In the genomic region with DNA sequence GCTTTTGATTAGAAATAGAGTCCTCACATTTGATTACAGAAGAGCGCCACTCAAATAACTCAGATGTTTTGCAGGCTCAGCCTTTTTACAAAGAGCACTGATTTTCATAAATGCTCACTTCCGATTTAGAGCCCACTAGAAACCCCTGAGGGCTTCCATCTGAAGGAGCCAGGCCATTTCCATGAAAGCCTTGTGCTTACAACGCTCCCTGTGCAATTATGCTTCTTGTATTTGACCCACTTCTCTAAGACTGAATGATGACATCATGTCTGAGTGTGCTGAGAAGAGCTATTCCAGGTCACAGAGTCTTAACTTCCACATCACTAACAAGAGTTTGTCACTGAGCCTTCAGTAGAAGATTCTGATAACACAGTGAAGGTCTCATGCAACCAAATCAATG, we compare ENCODE assay signal across 24 mouse cellular contexts.
DNase-seq lines count a peak whose midpoint lies in the region; ATAC-seq and TF ChIP-seq lines count a peak whose summit lies in the region.
"Had no signal": no experiment of that assay in that cellular context is flagged by ENCODE, and none has a peak within 500 bp of the region (broad histone marks: within the 10 kb centered on the region; RNA-seq: fewer than 3 reads in every experiment).

No protein-coding gene starts in this region.

- 63% methylated on average over 3 of the region's 3 CpGs for WGBS in midbrain, postnatal 0 days
- 84% methylated on average over 3 of the region's 3 CpGs for WGBS in midbrain, embryonic 10.5 days
- 48% methylated on average over 3 of the region's 3 CpGs for WGBS in forebrain, embryonic 16.5 days
- 79% methylated on average over 3 of the region's 3 CpGs for WGBS in kidney, embryonic 15.5 days

- no peaks in the 10 kb centered on the region for H3K27me3 ChIP-seq in midbrain, postnatal 0 days (ENCODE audit: insufficient read depth, low read length)
- no peaks in the 10 kb centered on the region for H3K27me3 ChIP-seq in midbrain, embryonic 10.5 days (ENCODE audit: low read depth, poor library complexity, severe bottlenecking)
- H3K27me3 ChIP-seq in forebrain, embryonic 16.5 days (replicated peaks; ENCODE audit: control insufficient read depth, insufficient read depth, low read length) = no peaks in the 10 kb centered on the region
- no peaks in the 10 kb centered on the region for H3K27me3 ChIP-seq in kidney, embryonic 15.5 days
- H3K27me3 ChIP-seq: embryonic facial prominence, embryonic 12.5 days; heart, embryonic 12.5 days; limb, embryonic 12.5 days had no signal

- no peak overlapping the region for H3K9ac ChIP-seq in midbrain, postnatal 0 days (replicated peaks; ENCODE audit: low read length, poor library complexity, severe bottlenecking)
- H3K9ac ChIP-seq in forebrain, embryonic 16.5 days (replicated peaks; ENCODE audit: low read depth, low read length) = no peak overlapping the region
- no peak overlapping the region for H3K9ac ChIP-seq in kidney, embryonic 15.5 days
- H3K9ac ChIP-seq: embryonic facial prominence, embryonic 12.5 days; heart, embryonic 12.5 days; limb, embryonic 12.5 days; liver, postnatal 0 days had no signal

- no peaks in the 10 kb centered on the region for H3K36me3 ChIP-seq in midbrain, postnatal 0 days (ENCODE audit: insufficient read depth, low read length)
- H3K36me3 ChIP-seq in midbrain, embryonic 10.5 days = no peaks in the 10 kb centered on the region
- H3K36me3 ChIP-seq in forebrain, embryonic 16.5 days (ENCODE audit: control insufficient read depth, insufficient read depth) = no peaks in the 10 kb centered on the region
- H3K36me3 ChIP-seq in kidney, embryonic 15.5 days = no peaks in the 10 kb centered on the region
- H3K36me3 ChIP-seq: embryonic facial prominence, embryonic 12.5 days; heart, embryonic 12.5 days; limb, embryonic 12.5 days had no signal

- no peak for TF ChIP-seq CTCF in midbrain, postnatal 0 days (IDR thresholded peaks at IDR 0.05)

- no peaks in the 10 kb centered on the region for H3K4me1 ChIP-seq in midbrain, postnatal 0 days (ENCODE audit: insufficient read depth, low read length)
- no peaks in the 10 kb centered on the region for H3K4me1 ChIP-seq in midbrain, embryonic 10.5 days
- H3K4me1 ChIP-seq in forebrain, embryonic 16.5 days (replicated peaks; ENCODE audit: control insufficient read depth, insufficient read depth, low read length) = no peaks in the 10 kb centered on the region
- no peaks in the 10 kb centered on the region for H3K4me1 ChIP-seq in kidney, embryonic 15.5 days
- H3K4me1 ChIP-seq: embryonic facial prominence, embryonic 12.5 days; heart, embryonic 12.5 days; limb, embryonic 12.5 days had no signal

- no peak overlapping the region for H3K4me2 ChIP-seq in midbrain, postnatal 0 days (ENCODE audit: low read depth, low read length, poor library complexity, severe bottlenecking)
- no peak overlapping the region for H3K4me2 ChIP-seq in forebrain, embryonic 16.5 days (ENCODE audit: low read length)
- no peak overlapping the region for H3K4me2 ChIP-seq in kidney, embryonic 15.5 days
- H3K4me2 ChIP-seq: embryonic facial prominence, embryonic 12.5 days; heart, embryonic 12.5 days; limb, embryonic 12.5 days; liver, embryonic 11.5 days had no signal

- ATAC-seq in midbrain, postnatal 0 days (ENCODE audit: low FRiP score) = no peak
- ATAC-seq in forebrain, embryonic 16.5 days = peak; percentile 57; the same call in 1 of the 2 replicates
- ATAC-seq in kidney, embryonic 15.5 days (replicated peaks; ENCODE audit: low FRiP score) = no peak
- ATAC-seq: CD4-positive, CD25-positive, alpha-beta regulatory T cell, adult 4 months; intestine, postnatal 0 days; liver, postnatal 0 days; lung, postnatal 0 days; midbrain, embryonic 16.5 days had no signal

- H3K4me3 ChIP-seq in midbrain, postnatal 0 days (ENCODE audit: low read depth, low read length) = no peak overlapping the region
- no peak overlapping the region for H3K4me3 ChIP-seq in midbrain, embryonic 10.5 days
- H3K4me3 ChIP-seq in forebrain, embryonic 16.5 days (replicated peaks; ENCODE audit: low read length) = no peak overlapping the region
- no peak overlapping the region for H3K4me3 ChIP-seq in kidney, embryonic 15.5 days (replicated peaks)
- H3K4me3 ChIP-seq: embryonic facial prominence, embryonic 12.5 days; erythroblast, embryonic 14.5 days; heart, embryonic 12.5 days; limb, embryonic 12.5 days had no signal

- DNase-seq in embryo, embryonic 11 days = peak; percentile 21
- DNase-seq in embryo, embryonic 10 days (ENCODE audit: low spot score) = no peak
- DNase-seq in midbrain, postnatal 0 days (ENCODE audit: low spot score) = peak; percentile 38
- no peak for DNase-seq in midbrain, embryonic 10.5 days (ENCODE audit: low spot score)
- DNase-seq in left cerebral cortex, postnatal 10 days (ENCODE audit: extremely low spot score in 1 of 2, low spot score in 2 of 2) = no peak
- DNase-seq: cerebellum, adult 18-20 months; cerebellum, postnatal 25 days; gastrocnemius, postnatal 10 days; heart, adult 11 months; heart, postnatal 10 days; kidney, postnatal 10 days; liver, postnatal 0 days had no signal

- intact Hi-C loops in left cerebral cortex, postnatal 10 days (cut with DNase I) = no loop called here

- no peaks in the 10 kb centered on the region for H3K9me3 ChIP-seq in midbrain, postnatal 0 days (ENCODE audit: low read length)
- H3K9me3 ChIP-seq in midbrain, embryonic 10.5 days (replicated peaks) = no peaks in the 10 kb centered on the region
- H3K9me3 ChIP-seq in forebrain, embryonic 16.5 days (ENCODE audit: control insufficient read depth, low read length) = no peaks in the 10 kb centered on the region
- H3K9me3 ChIP-seq in kidney, embryonic 15.5 days (replicated peaks) = no peaks in the 10 kb centered on the region
- H3K9me3 ChIP-seq: embryonic facial prominence, embryonic 12.5 days; heart, embryonic 12.5 days; limb, embryonic 12.5 days had no signal

- no peak overlapping the region for H3K27ac ChIP-seq in midbrain, postnatal 0 days (ENCODE audit: low read depth, low read length)
- H3K27ac ChIP-seq in midbrain, embryonic 10.5 days (replicated peaks) = no peak overlapping the region
- H3K27ac ChIP-seq in forebrain, embryonic 16.5 days (ENCODE audit: low read length) = no peak overlapping the region
- H3K27ac ChIP-seq in kidney, embryonic 15.5 days = no peak overlapping the region
- H3K27ac ChIP-seq: embryonic facial prominence, embryonic 12.5 days; limb, embryonic 12.5 days; macrophage had no signal

Comparison
In these comparisons a context has a peak if more than half of its experiments do, and no peak if none do; other contexts are left out.
1. DNase-seq: peak in embryo, embryonic 11 days (single experiment) and midbrain, postnatal 0 days (single experiment); none in embryo, embryonic 10 days (single experiment), midbrain, embryonic 10.5 days (single experiment) and left cerebral cortex, postnatal 10 days (0 of 2).